Mouse (Mus musculus) intestine, postnatal 0 days (tissue): ENCODE results near the gene Trib3. TPM values are rescaled to one million over a fixed set of nuclear protein-coding genes. Genes with fewer than 3 reads are reported as not detected.
"Not testable (repeated sequence)": the region's sequence is repeated elsewhere in the genome, so short reads cannot be mapped to it uniquely, and the experiment has no call there.

ENCODE experiments used
- ATAC-seq: fragments of 200-750 bp; cut with Nextera tagmentation; 2 replicates; pipeline ENCODE4 v1.8.0; 2017; ENCODE audit warnings: mild to moderate bottlenecking, moderate TSS enrichment, moderate library complexity
- H3K27ac ChIP-seq: fragments of 300-500 bp; sonication (generic); 2 replicates; pipeline ENCODE4 v1.5.1; 2014; ENCODE audit warnings: mild to moderate bottlenecking, low read depth, low read length, moderate library complexity
- H3K27me3 ChIP-seq: fragments of 300-500 bp; sonication (generic); replicated peaks from 2 replicates; pipeline ENCODE4 v1.6.1; 2014; ENCODE audit warnings: low read length, mixed read lengths; ENCODE audit not compliant: control insufficient read depth, insufficient read depth
- H3K36me3 ChIP-seq: fragments of 300-500 bp; sonication (generic); 2 replicates; pipeline ENCODE4 v1.6.1; 2014; ENCODE audit warnings: mild to moderate bottlenecking, moderate library complexity; ENCODE audit not compliant: control insufficient read depth, insufficient read depth
- H3K4me1 ChIP-seq: fragments of 300-500 bp; sonication (generic); replicated peaks from 2 replicates; pipeline ENCODE4 v1.6.1; 2014; ENCODE audit warnings: antibody characterized with exemption, low read length, mixed read lengths; ENCODE audit not compliant: control insufficient read depth, insufficient read depth
- H3K4me2 ChIP-seq: fragments of 300-500 bp; sonication (generic); replicated peaks from 2 replicates; pipeline ENCODE4 v1.6.1; 2014; ENCODE audit warnings: low read depth, mild to moderate bottlenecking, moderate library complexity
- H3K4me3 ChIP-seq: fragments of 300-500 bp; sonication (generic); 2 replicates; pipeline ENCODE4 v1.5.1; 2014; ENCODE audit warnings: low read depth, low read length
- H3K9ac ChIP-seq: fragments of 300-500 bp; sonication (generic); 2 replicates; pipeline ENCODE4 v1.6.1; 2014; ENCODE audit warnings: mild to moderate bottlenecking, low read depth, low read length
- H3K9me3 ChIP-seq: fragments of 300-500 bp; sonication (generic); 2 replicates; pipeline ENCODE4 v1.6.1; 2016; ENCODE audit warnings: mixed run types; ENCODE audit not compliant: control insufficient read depth
- CTCF ChIP-seq: sonication (generic); IDR thresholded peaks from 2 replicates; pipeline ENCODE4 v1.5.1; 2016; ENCODE audit warnings: low read depth, mild to moderate bottlenecking, control low read depth, antibody characterized with exemption, moderate library complexity
- WGBS: fragments of 180-500 bp; shearing (Covaris S2); extraction: QIAGEN DNeasy Blood & Tissue Kit; methylation state at CpG from one replicate; pipeline ENCODE4 v1.1.7; 2014; 5-methylcytosine and 5-hydroxymethylcytosine counted together
- polyA plus RNA-seq: library from polyadenylated mRNA; unstranded; fragments of >200 nt; fragmentation: Nextera tagmentation; extraction: Ambion mirVana; gene quantifications from 2 replicates; pipeline ENCODE4 v1.2.1, GENCODE M21; 2015

The Trib3 gene
- polyA plus RNA-seq, 1 experiment from 2014 or later: 2.5 TPM

DNA sequence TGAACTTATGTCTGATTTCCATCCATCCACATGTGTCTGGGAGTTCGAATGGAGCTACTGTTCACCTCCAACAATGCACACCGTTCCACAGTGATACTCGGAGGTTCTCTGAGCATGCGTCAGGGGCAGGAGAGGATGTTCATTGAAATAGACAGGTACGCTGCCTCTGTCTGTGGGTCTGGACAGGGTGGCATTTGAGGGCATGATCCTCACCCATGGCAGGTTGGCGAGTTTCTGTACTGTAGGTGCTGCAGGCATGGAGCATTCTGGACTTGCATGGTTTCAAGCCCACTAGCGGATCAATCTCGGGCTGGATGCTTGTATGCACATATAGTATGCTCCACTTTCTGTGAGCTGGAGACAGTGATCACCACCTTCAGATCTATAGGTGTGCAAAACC, 17.4 kb upstream of the Trib3 start:
- Histone ChIP-seq H3K9me3 (no peaks in the 10 kb centered on the region), H3K27me3 (no peaks in the 10 kb centered on the region), H3K4me2 (no peak overlapping the region), H3K4me3 (no peak overlapping the region), H3K9ac (no peak overlapping the region), H3K36me3 (no peaks in the 10 kb centered on the region), H3K27ac (0 out of 2 replicates have a peak overlapping the region, but pooled peaks have one; percentile 15), H3K4me1 (no peaks in the 10 kb centered on the region)
- WGBS: 89% methylated on average over 8 of the region's 8 CpGs
- ATAC-seq: no peak
- TF ChIP-seq CTCF: no peak

DNA sequence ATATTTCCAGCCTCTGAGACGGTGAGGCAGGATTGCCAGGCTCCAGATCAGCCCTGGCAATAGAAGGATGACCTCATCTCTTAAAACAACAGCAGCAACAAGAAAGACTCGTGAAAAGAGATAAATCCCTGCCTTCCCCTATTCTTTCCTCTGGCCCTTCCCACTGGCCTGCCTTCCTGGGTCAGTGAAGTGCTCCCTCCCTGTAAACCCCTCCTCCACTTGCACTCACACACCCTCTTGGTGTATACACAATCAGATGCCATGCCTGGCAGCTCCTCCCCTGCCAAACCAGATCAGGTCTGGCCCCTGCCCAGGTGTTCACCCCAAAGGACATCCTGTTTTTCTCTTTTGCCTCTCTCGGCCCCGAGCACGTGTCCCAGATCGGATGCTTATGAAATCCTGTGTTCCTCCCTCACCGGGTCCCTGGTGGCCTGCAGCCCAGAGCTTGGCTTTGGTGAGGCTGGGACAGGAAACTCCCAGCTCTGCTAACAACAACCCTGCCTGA, 16.5 kb upstream of the Trib3 start:
- Histone ChIP-seq H3K9me3 (no peaks in the 10 kb centered on the region), H3K36me3 (no peaks in the 10 kb centered on the region), H3K27ac (0 out of 2 replicates have a peak overlapping the region, but pooled peaks have one; percentile 15), H3K4me1 (no peaks in the 10 kb centered on the region), H3K9ac (no peak overlapping the region), H3K4me3 (no peak overlapping the region), H3K4me2 (no peak overlapping the region), H3K27me3 (no peaks in the 10 kb centered on the region)
- WGBS: 29% methylated on average over 7 of the region's 7 CpGs
- peak; percentile 22 for ATAC-seq
- no peak for TF ChIP-seq CTCF

DNA sequence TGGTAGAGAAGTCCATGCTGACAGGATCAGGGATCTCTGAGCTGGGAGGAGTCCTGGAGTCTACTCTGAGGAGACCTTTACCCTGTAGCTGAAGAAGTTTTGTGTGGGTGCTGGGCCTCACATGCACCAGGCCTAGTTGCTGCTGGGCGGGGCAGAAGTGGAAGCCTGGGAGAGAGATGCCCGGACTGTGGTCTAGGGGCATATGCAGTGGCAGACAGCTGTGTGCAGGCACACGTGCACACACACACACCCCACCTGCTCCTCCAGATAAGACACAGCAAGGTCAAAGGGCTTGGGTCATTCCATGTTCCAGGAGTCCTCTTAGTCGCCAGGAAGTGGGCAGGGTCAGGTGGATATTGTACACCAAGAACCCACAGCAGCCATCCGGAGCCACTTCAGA, 15.8 kb upstream of the Trib3 start:
- Histone ChIP-seq H3K9ac (no peak overlapping the region), H3K4me2 (no peak overlapping the region), H3K27me3 (no peaks in the 10 kb centered on the region), H3K36me3 (no peaks in the 10 kb centered on the region), H3K4me1 (no peaks in the 10 kb centered on the region), H3K27ac (no peak overlapping the region), H3K4me3 (no peak overlapping the region), H3K9me3 (no peaks in the 10 kb centered on the region)
- WGBS: 26% methylated on average over 5 of the region's 5 CpGs
- peak; percentile 79 for ATAC-seq
- no peak for TF ChIP-seq CTCF

DNA sequence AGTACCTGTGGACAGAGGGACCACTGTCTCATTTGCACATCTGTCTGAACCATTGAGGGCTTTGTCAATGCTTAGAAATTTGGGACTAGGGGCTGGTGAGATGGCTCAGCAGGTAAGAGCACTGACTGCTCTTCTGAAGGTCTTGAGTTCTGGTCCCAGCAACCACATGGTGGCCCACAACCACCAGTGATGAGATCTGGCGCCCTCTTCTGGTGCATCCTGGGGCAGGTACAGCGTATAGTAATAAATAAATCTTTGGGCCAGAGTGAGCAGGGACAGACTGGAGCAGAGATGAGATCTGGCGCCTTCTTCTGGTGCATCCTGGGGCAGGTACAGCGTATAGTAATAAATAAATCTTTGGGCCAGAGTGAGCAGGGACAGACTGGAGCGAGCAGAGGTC, 15.1 kb upstream of the Trib3 start:
- not testable (repeated sequence) for H3K9ac ChIP-seq, H3K4me2 ChIP-seq, H3K36me3 ChIP-seq, ATAC-seq, H3K27me3 ChIP-seq, H3K4me3 ChIP-seq, H3K27ac ChIP-seq, H3K4me1 ChIP-seq, H3K9me3 ChIP-seq
- TF ChIP-seq CTCF: peak; percentile 62
- WGBS: 77% methylated on average over 5 of the region's 5 CpGs

DNA sequence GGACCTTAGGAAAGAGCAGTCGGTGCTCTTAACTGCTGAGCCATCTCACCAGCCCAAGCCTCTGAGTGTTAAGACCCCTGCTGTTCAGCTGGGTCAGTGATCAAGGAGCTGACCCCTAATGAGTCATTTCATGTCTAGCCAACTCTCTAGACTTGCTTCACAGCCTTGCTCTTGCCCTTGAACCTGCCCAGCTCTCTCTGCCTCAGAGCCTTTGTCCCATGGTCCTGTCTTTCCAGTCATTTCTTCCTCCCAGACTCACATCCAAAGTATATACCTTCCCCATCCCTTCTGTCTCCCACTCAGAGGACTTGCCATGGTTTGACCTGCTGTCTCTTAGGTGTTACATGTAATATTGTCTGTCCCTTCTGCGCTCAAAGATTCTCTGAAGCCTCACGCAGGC, 13.4 kb upstream of the Trib3 start:
- ATAC-seq: no peak
- TF ChIP-seq CTCF: no peak
- H3K9ac ChIP-seq: no peak overlapping the region
- no peaks in the 10 kb centered on the region for H3K36me3 ChIP-seq
- no peak overlapping the region for H3K4me3 ChIP-seq
- H3K27me3 ChIP-seq: no peaks in the 10 kb centered on the region
- H3K4me2 ChIP-seq: no peak overlapping the region
- H3K9me3 ChIP-seq: no peaks in the 10 kb centered on the region
- no peak overlapping the region for H3K27ac ChIP-seq
- WGBS: 88% methylated on average over 3 of the region's 3 CpGs
- H3K4me1 ChIP-seq: no peaks in the 10 kb centered on the region

DNA sequence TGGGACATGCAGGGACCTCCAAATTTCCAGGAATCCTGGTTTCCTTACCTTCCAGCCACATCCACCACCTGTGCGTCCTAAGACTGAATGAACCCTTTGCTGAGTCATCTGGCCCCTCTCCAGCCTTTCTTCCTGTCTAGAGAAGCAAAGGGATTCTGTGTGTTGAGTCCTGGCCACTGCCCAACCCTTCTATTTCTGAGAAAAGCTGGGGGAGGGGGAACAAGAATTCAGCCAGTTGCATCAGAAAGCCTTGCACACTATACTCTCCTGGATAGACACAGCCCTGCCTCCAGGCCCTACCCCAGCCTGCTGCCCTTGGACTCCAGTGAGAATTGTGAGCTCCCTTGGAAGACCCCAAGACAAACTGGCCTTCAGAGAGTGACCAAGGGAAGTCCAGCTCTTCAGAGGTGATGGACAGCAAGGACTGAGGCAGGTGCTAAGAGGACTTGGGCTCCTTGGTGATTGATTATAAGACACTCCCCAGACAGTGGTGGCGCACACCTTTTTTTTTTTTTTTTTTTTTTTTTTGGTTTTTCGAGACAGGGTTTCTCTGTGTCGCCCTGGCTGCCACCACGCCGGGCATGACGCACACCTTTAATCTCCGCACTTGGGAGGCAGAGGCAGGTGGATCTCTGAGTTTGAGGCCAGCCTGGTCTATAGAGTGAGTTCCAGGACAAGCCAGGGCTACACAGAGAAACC, 6.2 kb upstream of the Trib3 start:
- Histone ChIP-seq H3K9ac (no peak overlapping the region), H3K36me3 (no peaks in the 10 kb centered on the region), H3K9me3 (no peaks in the 10 kb centered on the region), H3K27me3 (no peaks in the 10 kb centered on the region), H3K4me1 (no peaks in the 10 kb centered on the region), H3K4me3 (no peak overlapping the region), H3K4me2 (no peak overlapping the region), H3K27ac (no peak overlapping the region)
- peak; percentile 47 for ATAC-seq
- TF ChIP-seq CTCF: no peak
- 83% methylated on average over 8 of the region's 8 CpGs for WGBS

DNA sequence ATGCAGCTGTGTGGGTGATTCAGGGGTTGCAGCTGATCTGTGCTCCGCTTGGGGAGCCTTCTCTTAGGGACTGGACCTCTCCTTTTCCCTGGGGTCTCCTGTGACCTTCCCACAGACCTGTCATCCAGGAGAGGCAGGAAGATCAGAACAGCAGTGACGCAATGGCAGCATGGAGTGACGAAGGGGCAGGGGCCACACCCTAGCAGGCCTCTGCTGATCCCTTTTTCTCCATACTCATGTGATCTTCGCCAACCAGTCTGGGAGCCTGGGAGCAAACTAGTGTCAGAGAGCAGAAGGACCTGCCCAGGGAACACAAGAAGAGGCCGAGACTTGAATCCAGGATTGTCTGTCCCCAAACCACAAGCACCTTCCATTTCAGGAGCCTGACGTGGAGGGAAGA, 5.4 kb upstream of the Trib3 start:
- H3K36me3 ChIP-seq: no peaks in the 10 kb centered on the region
- no peak for TF ChIP-seq CTCF
- H3K9me3 ChIP-seq: no peaks in the 10 kb centered on the region
- H3K4me1 ChIP-seq: no peaks in the 10 kb centered on the region
- ATAC-seq: peak; percentile 26; the same call in 1 of the 2 replicates
- no peak overlapping the region for H3K27ac ChIP-seq
- H3K4me3 ChIP-seq: no peak overlapping the region
- 70% methylated on average over 6 of the region's 6 CpGs for whole genome bisulfite sequencing
- no peak overlapping the region for H3K9ac ChIP-seq
- no peak overlapping the region for H3K4me2 ChIP-seq
- no peaks in the 10 kb centered on the region for H3K27me3 ChIP-seq
